Mouse (Mus musculus): ENCODE measurements at regions not wholly inside any gene's neighbourhood (a gene's known extent, or its start where the extent isn't known, plus 50 kb on each side); places are given as distances from the start of the nearest gene placed in this dataset.
"Not testable (repeated sequence)": the region's sequence is repeated elsewhere in the genome, so short reads cannot be mapped to it uniquely, and the experiment has no call there.

GRCm38 (mm10) chr3:21860915-21861635 is 215.4 kb upstream of the Tbl1xr1 start:
- DNase-seq (ENCODE audit: low read depth, low spot score) = no peak

DNA sequence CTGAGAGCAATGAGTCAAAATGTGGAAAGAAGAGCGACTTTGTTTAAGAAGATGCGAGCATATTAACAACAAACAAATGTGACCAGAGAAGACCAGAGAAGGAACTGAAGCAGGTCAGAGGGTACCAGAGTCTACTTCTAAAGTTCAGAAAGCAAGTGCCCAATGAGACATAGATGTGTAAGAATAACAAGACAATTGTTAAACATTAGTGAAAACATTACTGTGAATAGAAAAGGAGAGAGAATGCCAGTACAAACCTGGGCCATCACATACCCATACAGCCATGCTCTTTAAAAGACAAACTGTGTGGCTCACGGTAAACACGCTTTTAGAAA is 214.8 kb upstream of the Tbl1xr1 start:
- no peak for DNase-seq (ENCODE audit: low read depth, low spot score)

- no peak for DNase-seq (ENCODE audit: low read depth, low spot score)
These were observed 212.1 kb upstream of the Tbl1xr1 start for GRCm38 (mm10) chr3:21864391-21864790.

GRCm38 (mm10) chr3:21865856-21866255 is 210.6 kb upstream of the Tbl1xr1 start:
- DNase-seq (ENCODE audit: low read depth, low spot score) = no peak

DNA sequence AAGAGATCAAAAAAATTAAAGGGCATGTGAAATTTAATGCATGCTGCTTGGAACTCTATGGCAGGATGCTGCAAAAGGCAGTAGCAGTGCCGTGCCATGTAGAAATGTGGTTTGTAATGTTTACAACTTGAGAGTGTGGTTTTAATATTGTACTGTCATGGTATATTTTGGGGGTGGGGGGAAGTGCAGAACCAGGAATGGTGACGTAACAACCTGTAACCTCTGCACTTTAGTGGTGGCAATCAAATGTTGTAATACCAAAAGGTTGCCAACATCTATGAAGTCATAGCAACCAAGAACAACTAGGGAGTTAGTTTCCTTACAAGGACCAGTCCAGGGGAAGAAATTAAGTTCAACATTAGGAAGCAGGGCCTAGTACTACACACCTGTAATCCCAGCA is 198.1 kb upstream of the Tbl1xr1 start:
- no peak for DNase-seq (ENCODE audit: low read depth, low spot score)

DNA sequence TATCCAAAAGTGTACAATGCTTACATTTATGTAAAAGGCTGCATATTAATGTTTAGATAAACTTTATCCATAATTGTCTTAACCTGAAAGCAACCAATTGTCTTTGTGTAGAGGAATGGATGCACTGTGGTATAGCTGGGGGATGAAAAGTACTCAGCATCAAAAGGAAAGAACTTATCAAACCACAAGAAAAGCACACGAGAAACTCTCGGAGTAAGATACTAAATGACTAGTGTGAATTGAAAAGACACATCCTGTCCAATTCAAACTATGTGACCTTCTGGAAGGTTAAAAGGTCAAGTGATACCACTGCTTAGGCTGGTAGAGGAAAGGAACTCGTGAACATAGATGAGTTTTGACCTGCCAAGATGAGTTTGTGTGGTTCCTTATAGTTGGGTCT is 192.2 kb upstream of the Tbl1xr1 start:
- DNase-seq (ENCODE audit: low read depth, low spot score) = no peak

DNA sequence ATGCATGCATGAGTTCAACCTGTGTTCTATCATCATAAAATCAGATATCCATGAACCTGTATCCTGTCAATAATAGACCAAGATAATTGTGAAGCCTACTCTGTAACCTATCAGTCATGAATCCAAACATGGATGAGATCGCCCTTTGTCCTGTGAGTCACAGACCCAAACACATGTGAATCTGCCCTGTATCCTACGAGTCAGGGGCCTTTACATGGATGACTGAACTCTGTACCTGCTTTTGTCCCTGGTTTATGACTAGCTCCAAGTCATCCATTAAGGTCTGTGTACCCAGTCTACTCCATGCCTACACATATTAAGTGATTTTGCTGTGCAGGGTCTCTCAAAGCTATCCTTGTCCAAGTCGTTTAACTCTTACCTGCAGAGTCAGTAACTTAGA is 187.7 kb upstream of the Tbl1xr1 start:
- no peak for DNase-seq (ENCODE audit: low read depth, low spot score)

GRCm38 (mm10) chr3:21891819-21892480 is 184.5 kb upstream of the Tbl1xr1 start:
- DNase-seq (ENCODE audit: low read depth, low spot score) = no peak

DNA sequence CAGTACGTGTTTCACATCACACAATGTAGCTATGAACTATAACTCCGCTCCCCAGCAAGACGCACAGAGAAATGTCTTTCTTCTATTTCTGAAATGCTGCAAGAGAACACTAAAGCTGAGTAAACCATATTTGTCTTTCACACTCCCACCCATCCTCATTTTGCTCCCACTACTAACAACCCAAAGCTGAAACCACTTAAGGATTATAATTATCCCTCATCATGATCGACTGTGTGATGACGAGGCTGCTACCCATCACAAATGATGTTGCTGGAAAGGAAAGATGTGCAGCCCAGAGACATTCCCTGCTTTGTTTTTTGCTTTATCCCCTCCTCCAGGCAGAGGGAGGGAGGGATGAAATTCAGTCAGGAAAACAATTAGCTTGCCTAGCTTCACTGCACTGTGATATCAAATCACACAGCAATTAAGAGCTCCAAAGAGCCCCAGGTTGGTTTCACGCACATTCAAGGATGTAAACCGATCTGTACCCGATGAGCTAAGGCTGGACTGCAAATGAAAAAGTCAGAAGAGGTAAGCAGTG is 183.5 kb upstream of the Tbl1xr1 start:
- no peak for DNase-seq (ENCODE audit: low read depth, low spot score)

GRCm38 (mm10) chr3:21895551-21895950 is 180.9 kb upstream of the Tbl1xr1 start:
- DNase-seq (ENCODE audit: low read depth, low spot score) = no peak

- no peak for DNase-seq (ENCODE audit: low read depth, low spot score)
These were observed 178.2 kb upstream of the Tbl1xr1 start for GRCm38 (mm10) chr3:21898241-21898640.

GRCm38 (mm10) chr3:21905384-21906073 is 170.9 kb upstream of the Tbl1xr1 start:
- no peak for DNase-seq (ENCODE audit: low read depth, low spot score)

- DNase-seq (ENCODE audit: low read depth, low spot score) = no peak
These were observed 167.6 kb upstream of the Tbl1xr1 start for GRCm38 (mm10) chr3:21908828-21909227.

DNA sequence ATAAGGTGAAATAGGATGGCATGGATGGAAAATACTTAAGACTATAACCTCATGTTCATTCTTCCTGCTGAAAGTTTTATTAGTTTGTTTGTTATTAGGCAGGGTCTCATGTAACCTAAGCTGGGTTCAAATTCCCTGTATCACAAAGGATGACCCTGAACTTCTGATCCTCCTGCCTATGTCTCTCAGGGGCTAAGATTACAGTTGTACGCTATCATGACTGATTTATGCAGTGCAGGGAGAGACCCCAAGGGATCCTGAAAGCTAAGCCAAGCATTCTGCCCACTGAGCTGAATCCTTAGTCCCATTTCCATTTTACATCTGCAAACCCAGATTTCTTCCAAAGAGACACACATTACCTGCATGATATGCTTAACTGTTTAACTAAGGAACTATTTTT is 166.4 kb upstream of the Tbl1xr1 start:
- no peak for DNase-seq (ENCODE audit: low read depth, low spot score)

- no peak for DNase-seq (ENCODE audit: low read depth, low spot score)
These were observed 165.4 kb upstream of the Tbl1xr1 start for GRCm38 (mm10) chr3:21911071-21911470.

DNA sequence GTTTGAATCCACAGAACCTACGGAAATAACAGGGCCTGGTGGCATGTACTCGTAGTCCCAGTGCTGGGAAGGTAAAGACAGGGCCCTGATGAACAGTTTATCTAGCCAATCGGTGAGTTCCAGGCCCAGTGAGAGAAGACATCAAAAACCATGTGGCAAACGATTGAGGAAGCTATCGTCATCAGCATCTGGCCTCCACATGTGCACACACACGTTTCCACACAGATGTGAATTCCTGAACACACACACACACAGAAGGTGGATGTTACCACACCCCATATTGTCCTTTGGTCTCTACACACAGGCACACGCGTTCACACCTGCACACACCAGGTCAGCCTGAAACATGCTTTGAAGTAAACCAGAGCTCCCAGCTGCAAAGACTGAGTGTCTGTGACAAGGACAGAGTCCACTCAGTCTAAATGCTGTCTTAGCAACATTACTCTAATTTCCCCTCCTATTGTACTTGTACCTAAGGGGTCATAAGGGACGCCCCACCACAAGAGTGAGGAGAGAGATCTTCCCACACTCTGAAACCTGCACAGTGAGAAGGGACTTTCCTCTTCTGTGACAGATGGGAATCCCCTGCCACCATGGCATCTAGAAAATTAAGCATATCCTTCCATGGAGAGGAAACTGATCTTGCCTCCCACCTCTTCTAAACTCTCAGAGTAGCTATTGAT is 159.1 kb upstream of the Tbl1xr1 start:
- DNase-seq (ENCODE audit: low read depth, low spot score) = no peak

DNA sequence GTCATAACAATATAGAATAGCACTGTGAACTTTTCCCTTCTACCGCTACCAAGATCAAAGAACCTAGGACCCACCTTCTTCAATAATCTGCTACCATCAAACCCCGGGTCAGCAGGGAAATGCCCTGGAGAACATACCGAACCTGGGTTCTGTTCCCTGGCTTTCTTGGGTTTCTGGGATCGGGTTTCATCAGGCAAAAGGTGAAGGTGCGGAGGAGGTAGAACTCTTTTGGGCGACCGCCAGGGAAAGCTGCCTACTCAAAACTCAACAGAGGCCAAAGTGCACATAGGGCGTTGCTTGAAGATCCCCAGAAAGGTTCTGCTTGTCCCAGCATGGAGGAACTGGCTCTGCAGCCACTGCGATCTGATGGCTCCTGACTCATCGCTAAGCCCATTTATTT is 158.0 kb upstream of the Tbl1xr1 start:
- DNase-seq (ENCODE audit: low read depth, low spot score) = no peak

GRCm38 (mm10) chr3:21919931-21920330 is 156.5 kb upstream of the Tbl1xr1 start:
- DNase-seq (ENCODE audit: low read depth, low spot score) = no peak

GRCm38 (mm10) chr3:21931951-21932350 is 144.5 kb upstream of the Tbl1xr1 start:
- no peak for DNase-seq (ENCODE audit: low read depth, low spot score)

GRCm38 (mm10) chr3:21932696-21933095 is 143.8 kb upstream of the Tbl1xr1 start:
- not testable (repeated sequence) for DNase-seq (ENCODE audit: low read depth, low spot score)

- DNase-seq (ENCODE audit: low read depth, low spot score) = no peak
These were observed 141.7 kb upstream of the Tbl1xr1 start for GRCm38 (mm10) chr3:21934731-21935271.

Data from retina, adult 2 months (tissue).